Mouse (Mus musculus) G1E (cell line): Measurements from ENCODE around the gene Dph6.

Experiments used
- CTCF ChIP-seq: IDR thresholded peaks from 2 replicates; pipeline ENCODE4 v1.5.1; 2012; ENCODE audit warnings: low read depth, low read length, inconsistent platforms, mixed read lengths
- GATA1 ChIP-seq: IDR thresholded peaks from 2 replicates; pipeline ENCODE4 v1.6.1; 2012; ENCODE audit warnings: borderline replicate concordance, low read length, inconsistent platforms, mixed read lengths
- GATA2 ChIP-seq: IDR thresholded peaks from 2 replicates; pipeline ENCODE4 v1.6.1; 2012; ENCODE audit warnings: low read depth, low read length, inconsistent platforms, borderline replicate concordance
- POLR2AphosphoS5 ChIP-seq: IDR thresholded peaks from 2 replicates; pipeline ENCODE4 v1.6.1; 2012; ENCODE audit warnings: low read depth, low read length, inconsistent platforms; ENCODE audit not compliant: insufficient replicate concordance
- TAL1 ChIP-seq: conservative IDR thresholded peaks from 2 replicates; pipeline ENCODE4 v1.6.1; 2012; ENCODE audit warnings: low read depth, low read length, inconsistent platforms, mixed read lengths

DNA sequence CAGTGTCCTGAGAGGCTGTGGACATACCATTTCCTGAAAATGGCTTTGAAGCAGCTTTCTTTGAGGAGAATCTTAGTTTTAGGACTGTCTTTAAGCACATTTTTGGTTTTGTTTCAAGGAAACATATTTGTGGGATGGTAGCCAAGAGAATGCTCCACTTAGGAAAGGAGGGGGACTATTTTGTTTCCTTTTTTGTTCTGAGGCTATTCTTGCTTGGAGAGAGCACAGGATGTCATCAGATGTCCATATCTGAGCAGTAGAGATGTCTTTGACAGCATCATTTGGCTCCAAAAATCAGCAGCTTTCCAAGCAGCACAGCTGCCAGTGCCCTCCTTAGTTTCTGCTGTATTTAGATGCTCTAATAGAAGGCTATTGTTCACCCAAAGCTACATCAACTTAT, 167.8 kb downstream of the Dph6 start:
- no peak for TF ChIP-seq CTCF
- TF ChIP-seq GATA1, result no peak
- TF ChIP-seq GATA2, result no peak
- no peak for TF ChIP-seq TAL1
- no peak for TF ChIP-seq POLR2AphosphoS5
